Mouse (Mus musculus): Measurements from ENCODE around the gene Mtor.

The Mtor gene

GRCm38 (mm10) chr4:148598826-148599225 lies 150.4 kb downstream of the Mtor start:
- DNase-seq = no peak

DNA sequence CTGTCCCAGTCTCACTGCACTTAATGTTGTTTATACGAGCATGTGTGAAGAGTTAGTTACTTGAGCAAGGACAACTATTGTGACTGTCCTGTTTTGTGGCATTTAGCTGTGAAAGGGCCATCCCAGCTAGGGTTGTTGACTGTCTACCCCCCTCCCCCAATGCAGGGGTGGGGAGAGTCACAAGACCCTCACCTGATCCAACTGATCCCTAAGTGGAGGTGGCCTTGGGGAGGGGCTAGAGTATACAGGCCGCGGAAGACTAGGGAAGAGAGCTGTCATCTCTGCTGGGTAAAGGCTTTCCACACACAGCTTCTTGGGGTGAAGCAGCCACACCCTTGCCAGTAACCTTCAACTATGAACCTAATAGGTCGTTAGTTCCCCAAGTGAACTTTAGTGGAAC lies 151.9 kb downstream of the Mtor start:
- DNase-seq = no peak

GRCm38 (mm10) chr4:148601871-148602270 lies 153.5 kb downstream of the Mtor start:
- DNase-seq = no peak

DNA sequence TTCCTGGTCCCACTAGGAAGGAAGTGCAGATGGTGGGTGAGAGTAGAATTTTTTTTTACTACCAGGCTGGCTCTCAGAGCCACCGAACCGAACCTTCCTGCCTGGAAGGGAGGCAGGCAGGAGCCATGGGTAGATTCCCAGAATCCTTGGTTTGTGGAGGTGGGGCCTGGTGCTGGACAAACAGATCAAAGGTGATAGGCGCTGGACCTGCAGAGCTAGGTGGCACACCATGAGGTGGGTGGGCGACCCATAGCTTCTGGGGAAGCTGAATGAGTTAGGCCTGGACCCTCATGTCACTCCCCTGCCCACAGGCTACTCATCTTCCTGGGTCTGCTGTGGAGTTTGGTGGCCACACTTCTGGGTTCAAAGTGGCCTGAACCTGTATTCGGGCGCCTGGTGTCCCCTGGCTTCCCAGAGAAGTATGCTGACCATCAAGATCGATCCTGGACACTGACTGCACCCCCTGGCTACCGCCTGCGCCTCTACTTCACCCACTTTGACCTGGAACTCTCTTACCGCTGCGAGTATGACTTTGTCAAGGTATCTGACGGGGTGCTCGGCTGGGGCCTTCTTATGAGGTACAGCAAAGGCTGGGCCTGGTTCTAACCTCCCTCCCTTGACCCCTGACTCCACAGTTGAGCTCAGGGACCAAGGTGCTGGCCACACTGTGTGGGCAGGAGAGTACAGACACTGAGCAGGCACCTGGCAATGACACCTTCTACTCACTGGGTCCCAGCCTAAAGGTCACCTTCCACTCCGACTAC lies 154.1 kb downstream of the Mtor start, which contains the start of gene Masp2:
Gene Masp2 (plus strand): TSS at position 198 of the 764 bp plus-strand sequence.
- DNase-seq = no peak

GRCm38 (mm10) chr4:148603376-148604139 lies 155.1 kb downstream of the Mtor start:
- no peak for DNase-seq

DNA sequence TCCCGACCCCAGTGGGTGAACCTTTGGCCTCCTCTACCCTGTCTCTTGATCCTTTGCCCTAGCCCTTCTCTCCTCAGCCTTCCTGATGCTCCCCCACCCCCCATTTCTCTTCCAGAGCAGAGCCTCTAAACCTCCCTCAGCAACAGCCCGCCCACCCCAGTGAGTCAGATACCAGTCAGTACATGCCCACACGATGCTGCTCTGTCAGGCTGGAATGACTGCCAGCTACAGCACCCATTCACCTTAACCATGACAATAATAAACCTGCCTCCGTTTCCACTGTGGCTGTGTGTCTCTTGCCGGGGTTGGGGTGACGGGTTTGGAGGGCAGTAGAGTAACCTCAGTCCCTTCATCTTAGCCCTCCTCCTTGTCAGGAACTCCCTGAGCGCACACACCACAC lies 155.7 kb downstream of the Mtor start:
- DNase-seq = no peak

GRCm38 (mm10) chr4:148604541-148605165 lies 156.2 kb downstream of the Mtor start:
- peak; percentile 58 to 83 for DNase-seq
